ENCODE assay signal across 29 mouse cellular contexts in the genomic region with DNA sequence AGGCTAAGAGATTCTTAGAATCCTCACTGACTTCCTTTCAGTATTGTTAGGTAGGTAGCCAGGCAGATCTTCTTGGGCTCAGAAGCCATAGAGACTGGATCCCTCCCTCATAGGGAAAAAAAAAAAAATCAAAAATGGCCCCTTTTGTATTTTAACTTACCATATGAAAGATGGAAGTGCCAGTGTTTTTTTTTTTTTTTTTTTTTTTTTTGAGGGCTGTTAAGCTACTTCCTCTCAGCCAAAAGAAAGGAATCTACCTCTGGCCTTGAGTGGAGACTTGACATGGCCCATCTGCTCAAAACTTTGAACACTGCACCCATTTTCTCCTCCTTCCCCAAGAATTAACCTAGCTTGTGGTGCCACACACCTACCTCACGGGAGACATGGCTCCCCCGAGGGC.
DNase-seq lines count a peak whose midpoint lies in the region; ATAC-seq and TF ChIP-seq lines count a peak whose summit lies in the region.
"Had no signal": no experiment of that assay in that cellular context is flagged by ENCODE, and none has a peak within 500 bp of the region (broad histone marks: within the 10 kb centered on the region; RNA-seq: fewer than 3 reads in every experiment).

No protein-coding gene starts in this region.

- H3K79me2 ChIP-seq in heart, adult 2 months (replicated peaks; ENCODE audit: control insufficient read depth, insufficient read depth, low read length) = no peaks in the 10 kb centered on the region

- H3K27me3 ChIP-seq in heart, postnatal 0 days (ENCODE audit: control insufficient read depth, insufficient read depth, low read length) = no peaks in the 10 kb centered on the region
- H3K27me3 ChIP-seq in heart, adult 2 months (ENCODE audit: control insufficient read depth, insufficient read depth, low read length) = no peaks in the 10 kb centered on the region
- no peaks in the 10 kb centered on the region for H3K27me3 ChIP-seq in testis, adult 2 months (ENCODE audit: control insufficient read depth, insufficient read depth, low read length)
- no peaks in the 10 kb centered on the region for H3K27me3 ChIP-seq in embryonic facial prominence, embryonic 14.5 days (replicated peaks; ENCODE audit: control insufficient read depth, insufficient read depth, low read length)
- H3K27me3 ChIP-seq: heart, embryonic 13.5 days; limb, embryonic 15.5 days; neural tube, embryonic 12.5 days; Patski had no signal

- TF ChIP-seq POLR2A in heart, adult 2 months (IDR thresholded peaks at IDR 0.05; ENCODE audit: insufficient read depth, low read depth, low read length) = no peak
- TF ChIP-seq POLR2A in testis, adult 2 months (IDR thresholded peaks at IDR 0.05; ENCODE audit: control insufficient read depth, low read depth, low read length) = no peak

- no peak for DNase-seq in heart, postnatal 0 days (ENCODE audit: low spot score)
- no peak for DNase-seq in heart, adult 2 months
- no peak for DNase-seq in testis, postnatal 14 days (ENCODE audit: low spot score)
- DNase-seq in embryonic facial prominence, embryonic 14.5 days (ENCODE audit: low spot score) = no peak
- no peak for DNase-seq in kidney, postnatal 14 days
- no peak for DNase-seq in heart, adult 11 months
- DNase-seq: adrenal gland, adult 8-10 months; cerebellum, adult 11-12 months; cerebellum, postnatal 10 days; gastrocnemius, postnatal 14 days; heart, adult 18-20 months; kidney, adult 2 months; kidney, postnatal 25 days; lung, embryonic 14.5 days; lung, postnatal 4 days; midbrain, embryonic 14.5 days; thymus, postnatal 4 days had no signal

- H3K27ac ChIP-seq in heart, postnatal 0 days (ENCODE audit: low read depth) = peak overlapping the region; percentile 17; the same call in 1 of the 2 replicates
- H3K27ac ChIP-seq in heart, adult 2 months = no peak overlapping the region
- no peak overlapping the region for H3K27ac ChIP-seq in testis, adult 2 months (ENCODE audit: control insufficient read depth, insufficient read depth, low read depth, low read length)
- peak overlapping the region; percentile 67 for H3K27ac ChIP-seq in embryonic facial prominence, embryonic 14.5 days (replicated peaks; ENCODE audit: low read depth, low read length)
- H3K27ac ChIP-seq: forebrain, embryonic 10.5 days; heart, embryonic 13.5 days; hindbrain, embryonic 14.5 days; layer of hippocampus, adult 2 months; limb, embryonic 15.5 days; liver, embryonic 14.5 days; neural tube, embryonic 12.5 days had no signal

- no peak for TF ChIP-seq CTCF in heart, postnatal 0 days (IDR thresholded peaks at IDR 0.05; ENCODE audit: low read depth)
- no peak for TF ChIP-seq CTCF in heart, adult 2 months (IDR thresholded peaks at IDR 0.05)
- no peak for TF ChIP-seq CTCF in testis, adult 2 months (IDR thresholded peaks at IDR 0.05; ENCODE audit: control insufficient read depth, insufficient read depth, insufficient replicate concordance, low read depth, low read length)

- H3K4me2 ChIP-seq in heart, postnatal 0 days (ENCODE audit: low read depth, low read length) = no peak overlapping the region
- H3K4me2 ChIP-seq in embryonic facial prominence, embryonic 14.5 days (ENCODE audit: low read depth, low read length) = no peak overlapping the region
- H3K4me2 ChIP-seq: heart, embryonic 13.5 days; hindbrain, embryonic 14.5 days; limb, embryonic 15.5 days; lung, embryonic 14.5 days; neural tube, embryonic 12.5 days had no signal

- no peak for TF ChIP-seq EP300 in heart, postnatal 0 days (IDR thresholded peaks at IDR 0.05; ENCODE audit: low read depth)
- TF ChIP-seq EP300 in heart, adult 2 months (IDR thresholded peaks at IDR 0.05; ENCODE audit: insufficient read depth, low read depth, low read length) = no peak

- H3K4me1 ChIP-seq in heart, postnatal 0 days (ENCODE audit: control insufficient read depth, insufficient read depth) = peaks cover 9% of the 10 kb centered on the region
- peaks cover 9% of the 10 kb centered on the region for H3K4me1 ChIP-seq in heart, adult 2 months (ENCODE audit: control insufficient read depth, insufficient read depth, low read length)
- peaks cover 5% of the 10 kb centered on the region for H3K4me1 ChIP-seq in testis, adult 2 months (ENCODE audit: control insufficient read depth, insufficient read depth, low read length)
- H3K4me1 ChIP-seq in embryonic facial prominence, embryonic 14.5 days (ENCODE audit: control insufficient read depth, insufficient read depth, low read length) = peaks cover 21% of the 10 kb centered on the region

- intact Hi-C loops in heart, adult 2 months (cut with DNase I) = loop anchor here (2.0 to 5.0 kb wide), 3 partner anchors 91 to 179 kb away; no protein-coding TSS in a partner anchor

- no peaks in the 10 kb centered on the region for H3K9me3 ChIP-seq in heart, postnatal 0 days (replicated peaks; ENCODE audit: control insufficient read depth, low read length)
- peaks cover 11% of the 10 kb centered on the region for H3K9me3 ChIP-seq in embryonic facial prominence, embryonic 14.5 days (ENCODE audit: control insufficient read depth, low read length)
- H3K9me3 ChIP-seq: heart, embryonic 13.5 days; limb, embryonic 15.5 days had no signal

- H3K4me3 ChIP-seq in heart, postnatal 0 days (ENCODE audit: low read depth, low read length) = no peak overlapping the region
- H3K4me3 ChIP-seq in heart, adult 2 months = no peak overlapping the region
- H3K4me3 ChIP-seq in testis, adult 2 months (ENCODE audit: control insufficient read depth, low read depth, low read length) = peak overlapping the region; percentile 67
- no peak overlapping the region for H3K4me3 ChIP-seq in embryonic facial prominence, embryonic 14.5 days (ENCODE audit: low read depth, low read length)
- H3K4me3 ChIP-seq: forebrain, embryonic 10.5 days; heart, embryonic 13.5 days; layer of hippocampus, adult 2 months; limb, embryonic 15.5 days; neural tube, embryonic 12.5 days had no signal

- no peaks in the 10 kb centered on the region for H3K36me3 ChIP-seq in heart, postnatal 0 days (replicated peaks; ENCODE audit: control insufficient read depth, insufficient read depth, low read length)
- peaks cover 3% of the 10 kb centered on the region for H3K36me3 ChIP-seq in heart, adult 2 months (ENCODE audit: control insufficient read depth, insufficient read depth, low read length)
- no peaks in the 10 kb centered on the region for H3K36me3 ChIP-seq in testis, adult 2 months (ENCODE audit: control insufficient read depth, insufficient read depth, low read length)
- no peaks in the 10 kb centered on the region for H3K36me3 ChIP-seq in embryonic facial prominence, embryonic 14.5 days (ENCODE audit: control insufficient read depth, insufficient read depth, low read length)
- H3K36me3 ChIP-seq: forebrain, embryonic 10.5 days; limb, embryonic 15.5 days; neural tube, embryonic 12.5 days had no signal

- no peak for ATAC-seq in heart, postnatal 0 days (ENCODE audit: insufficient read depth, low read depth)
- no peak for ATAC-seq in embryonic facial prominence, embryonic 14.5 days (ENCODE audit: low read depth)
- no peak for ATAC-seq in activated CD4-positive, CD25-positive, alpha-beta regulatory T cell, adult 4 months
- ATAC-seq: forebrain, embryonic 16.5 days; inflammation-experienced regulatory T-cells, adult 6 months; Patski had no signal

- WGBS in heart, postnatal 0 days = 52% methylated on average over 2 of the region's 2 CpGs
- 68% methylated on average over 2 of the region's 2 CpGs for whole genome bisulfite sequencing in heart, adult 2 months
- WGBS in embryonic facial prominence, embryonic 14.5 days = 41% methylated on average over 2 of the region's 2 CpGs

- H3K9ac ChIP-seq in heart, postnatal 0 days (replicated peaks; ENCODE audit: low read depth, low read length) = no peak overlapping the region
- no peak overlapping the region for H3K9ac ChIP-seq in heart, adult 2 months (ENCODE audit: low read depth, low read length)
- no peak overlapping the region for H3K9ac ChIP-seq in embryonic facial prominence, embryonic 14.5 days (ENCODE audit: low read depth, low read length)
- H3K9ac ChIP-seq: heart, embryonic 13.5 days; hindbrain, embryonic 14.5 days; limb, embryonic 15.5 days; liver, embryonic 14.5 days; lung, embryonic 14.5 days; neural tube, embryonic 12.5 days had no signal

Comparison
In these comparisons a context has a peak if more than half of its experiments do, and no peak if none do; other contexts are left out.
1. H3K27ac ChIP-seq: peak in heart, postnatal 0 days (single experiment) and embryonic facial prominence, embryonic 14.5 days (single experiment); none in heart, adult 2 months (single experiment) and testis, adult 2 months (single experiment).